Mouse (Mus musculus): ENCODE measurements around the gene Ier2.

Ier2 gene

DNA sequence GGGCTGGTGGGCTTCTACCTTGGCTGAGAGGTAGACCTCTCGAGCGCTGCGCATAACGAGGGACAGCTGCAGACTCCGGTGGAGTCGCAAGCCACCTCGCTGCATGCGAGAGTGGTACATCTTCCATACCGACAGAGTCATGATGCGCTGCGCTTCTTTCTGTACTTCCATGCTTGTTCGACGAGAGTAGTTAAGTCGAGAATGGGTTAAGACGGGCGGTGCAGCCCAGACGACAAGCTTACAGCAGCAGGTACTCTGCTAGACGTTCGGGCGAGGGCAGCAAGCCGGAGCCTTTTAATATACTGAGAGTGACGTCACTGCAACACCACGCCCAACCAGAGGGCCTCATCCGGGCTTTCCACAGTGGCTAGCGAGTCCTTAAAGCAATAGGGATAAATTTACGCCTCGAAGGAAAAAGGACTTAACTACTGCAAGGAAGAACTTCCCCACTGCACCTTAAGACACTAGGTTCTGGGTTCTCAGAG lies at the start of gene Ier2:
Gene Ier2 (minus strand): TSS at position 272 of the 485 bp plus-strand sequence.
- DNase-seq = peak; percentile 93

DNA sequence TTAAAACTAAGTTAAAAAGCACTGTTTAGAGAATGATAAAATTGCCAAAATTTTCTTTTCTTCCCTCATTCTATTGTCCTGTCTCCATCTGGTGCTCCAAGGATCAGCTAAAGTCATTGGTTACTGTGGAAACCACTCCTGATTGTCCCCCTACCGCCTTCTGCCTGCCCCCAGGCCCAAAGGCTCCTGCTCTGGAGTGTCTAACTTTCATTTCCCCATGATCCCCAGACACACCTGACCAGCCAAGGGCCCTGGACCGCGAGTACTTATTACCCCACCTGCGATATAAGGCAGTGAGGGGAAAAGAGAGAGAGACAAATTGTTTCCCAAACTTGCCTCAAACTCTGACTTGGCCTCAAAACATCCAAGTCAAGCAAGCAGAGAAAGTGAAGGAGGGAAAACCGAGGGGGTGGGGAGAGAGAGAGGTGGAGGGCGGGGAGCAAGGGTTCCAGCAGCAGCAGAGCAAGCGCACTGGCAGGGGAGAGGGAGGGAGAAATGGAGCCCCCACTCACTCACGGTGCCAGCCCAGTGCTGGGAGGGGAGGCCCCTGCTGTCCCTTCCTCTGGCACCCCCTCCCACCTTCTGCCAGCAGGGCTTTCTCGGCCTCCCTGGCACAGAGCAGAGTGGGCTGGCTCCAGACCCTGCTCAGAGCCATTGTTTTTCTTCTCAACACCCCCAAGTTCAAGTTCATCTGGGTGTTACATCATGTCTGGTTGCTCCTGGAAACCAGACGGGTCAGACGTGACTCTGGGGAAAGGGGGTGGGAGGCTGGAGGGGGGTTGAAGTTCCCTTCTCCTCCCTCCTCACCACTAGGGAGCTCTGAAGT lies 49.5 kb upstream of the Ier2 start:
- no peak for DNase-seq

DNA sequence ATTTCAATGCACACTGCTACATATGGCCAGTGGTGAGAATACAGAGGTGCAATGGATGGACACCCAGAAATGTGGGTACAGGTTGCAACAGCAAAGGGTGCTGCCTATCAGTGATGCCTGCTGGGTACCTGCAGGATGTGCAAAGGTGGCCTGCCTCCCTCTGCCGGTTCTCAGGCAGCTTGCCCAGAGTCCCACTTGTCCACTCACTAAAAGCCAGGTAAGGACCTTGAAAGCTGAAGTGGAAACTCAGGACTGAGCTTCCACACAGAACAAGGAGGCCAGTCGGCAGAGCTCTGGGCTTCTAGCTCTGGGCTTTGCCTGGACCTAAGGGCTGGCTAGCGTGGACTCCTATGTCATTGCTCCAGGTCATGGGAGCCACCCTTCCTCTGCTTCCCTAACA lies 48.7 kb upstream of the Ier2 start:
- no peak for DNase-seq

DNA sequence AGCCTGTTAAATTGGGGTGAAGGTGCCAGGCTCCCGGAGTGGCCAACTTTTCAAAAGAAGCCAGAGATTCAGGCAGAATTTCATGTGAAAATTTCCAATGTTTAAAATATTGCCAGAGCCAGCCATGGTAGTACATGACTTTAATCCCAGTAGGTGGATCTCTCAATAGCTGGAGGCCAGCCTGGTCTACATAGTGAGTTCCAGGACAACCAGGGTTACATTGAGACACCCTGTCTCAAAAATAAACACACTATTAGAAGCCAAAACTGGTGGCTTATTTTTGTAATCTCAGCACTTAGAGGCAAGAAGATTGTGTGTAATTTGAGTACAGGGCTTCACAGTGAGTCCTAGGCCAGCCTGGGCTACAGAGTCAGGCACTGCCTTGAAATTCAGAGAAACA lies 47.3 kb upstream of the Ier2 start:
- no peak for DNase-seq

DNA sequence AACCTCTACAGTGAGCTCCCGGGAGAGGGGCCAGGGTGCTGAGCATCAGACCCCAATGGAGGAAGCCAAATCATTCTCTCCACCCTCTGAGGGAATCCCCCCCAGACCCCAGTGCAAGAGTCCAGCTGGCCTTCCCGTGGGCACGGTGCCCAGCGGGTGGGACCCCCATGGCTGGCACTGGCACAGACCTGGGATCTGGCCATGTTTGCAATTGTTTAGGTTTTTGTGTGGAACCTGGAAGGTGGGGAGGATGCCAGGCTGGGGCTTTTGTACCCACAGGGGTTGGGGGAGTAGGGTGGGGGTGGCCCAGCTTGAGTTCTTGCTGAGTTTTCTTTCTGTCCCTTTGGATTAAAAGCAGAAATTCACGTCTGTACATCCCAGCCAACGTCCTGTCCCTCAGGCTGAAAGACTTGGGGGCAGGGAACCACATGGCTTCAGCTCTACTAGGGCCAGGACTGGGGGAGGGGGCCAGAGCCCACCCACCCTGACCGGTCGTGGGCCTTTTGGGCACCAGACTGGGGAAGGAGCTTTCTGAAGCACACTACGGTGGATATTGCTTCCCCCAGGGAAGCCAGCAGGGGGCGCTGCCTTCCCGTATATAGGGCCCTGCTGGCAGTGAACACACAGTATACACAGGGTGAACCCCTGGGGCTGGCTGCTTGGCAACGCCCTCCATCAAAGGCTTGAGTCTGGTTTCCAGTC lies 46.3 kb upstream of the Ier2 start:
- peak; percentile 85 for DNase-seq

DNA sequence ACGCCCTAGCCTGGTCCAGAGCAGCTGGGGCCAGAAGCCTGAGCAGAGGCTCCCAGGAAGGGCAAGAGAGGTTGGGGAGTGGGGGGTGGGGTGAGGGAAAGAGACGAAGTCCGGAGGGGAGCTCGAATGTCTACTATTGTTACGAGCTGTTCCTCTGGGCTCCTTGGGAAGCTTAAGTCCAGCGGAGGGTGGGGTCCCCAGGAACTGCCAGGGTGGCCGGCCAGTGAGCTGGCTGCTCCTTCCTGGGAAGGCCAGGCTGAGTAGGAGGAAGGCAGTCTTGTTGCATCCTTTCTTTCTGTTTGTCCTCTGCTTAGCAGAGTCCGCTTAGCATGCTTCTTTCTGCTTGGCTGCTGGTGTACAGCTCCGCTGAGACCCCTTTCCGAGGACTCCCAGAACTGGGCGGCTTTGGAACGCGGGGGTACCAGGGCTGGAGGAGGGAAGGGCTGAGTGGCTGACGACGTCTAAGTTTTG lies 45.5 kb upstream of the Ier2 start:
- DNase-seq = no peak

DNA sequence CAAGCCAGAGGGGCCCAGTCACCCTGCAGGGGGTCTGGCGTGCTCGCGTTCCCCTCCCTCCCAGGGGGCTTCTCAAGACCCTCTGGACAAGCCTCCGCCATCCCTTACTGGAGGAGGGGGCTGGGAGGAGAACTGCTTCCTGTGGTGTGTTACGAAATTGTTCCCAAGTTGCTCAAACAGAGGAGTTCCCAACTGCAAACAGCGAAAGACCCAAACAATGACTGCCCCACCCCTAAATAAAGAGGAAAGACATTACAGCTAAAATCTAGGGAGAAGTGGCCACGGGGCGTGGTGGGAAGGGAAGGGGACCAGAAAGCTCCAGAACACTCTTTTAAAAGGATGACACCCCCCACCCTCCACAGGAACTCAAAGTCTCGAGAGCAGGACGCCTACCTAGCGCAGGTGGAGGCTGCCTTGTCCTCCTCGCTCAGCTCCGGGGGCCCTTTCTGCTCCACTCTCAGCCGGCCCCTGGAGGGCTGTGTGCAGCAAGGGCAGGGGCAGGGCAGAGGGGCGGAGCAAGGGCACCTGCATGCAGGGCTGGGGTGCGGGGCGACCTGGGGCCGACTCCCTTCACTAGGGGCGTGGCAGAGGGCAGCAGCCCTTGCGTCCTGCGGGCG lies 44.7 kb upstream of the Ier2 start:
- peak; percentile 47 for DNase-seq

DNA sequence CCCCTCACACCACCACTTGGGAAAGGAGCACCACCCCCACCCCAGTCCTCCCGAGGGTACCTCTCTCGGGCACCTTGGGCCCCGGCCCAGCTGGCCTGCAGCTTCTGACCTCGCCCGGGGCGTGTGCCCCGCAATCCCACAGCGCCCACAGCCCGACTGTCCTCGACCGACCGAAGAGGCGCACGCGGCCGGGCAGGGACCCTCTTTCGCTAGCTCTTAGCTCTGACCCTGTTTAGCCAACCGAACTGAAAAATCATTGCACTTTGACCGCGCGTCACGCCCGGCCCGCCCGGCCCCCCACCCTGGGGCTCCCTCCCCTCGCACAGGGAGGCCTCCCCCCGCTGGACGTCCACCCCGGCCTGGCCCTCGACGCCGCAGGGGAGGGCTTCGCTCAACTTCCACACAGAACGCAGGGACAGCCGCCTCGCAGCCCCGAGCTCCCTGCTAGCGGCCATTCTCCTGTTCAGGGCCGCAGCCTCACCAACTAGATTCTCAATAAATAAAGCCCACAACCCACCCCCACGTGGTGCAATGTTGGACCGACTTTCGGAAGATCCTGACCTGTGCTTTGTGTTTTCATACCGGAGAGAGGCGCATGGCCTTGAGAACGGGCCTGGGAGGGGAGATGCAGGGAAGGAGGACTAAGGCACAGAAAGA lies 44.1 kb upstream of the Ier2 start:
- no peak for DNase-seq

DNA sequence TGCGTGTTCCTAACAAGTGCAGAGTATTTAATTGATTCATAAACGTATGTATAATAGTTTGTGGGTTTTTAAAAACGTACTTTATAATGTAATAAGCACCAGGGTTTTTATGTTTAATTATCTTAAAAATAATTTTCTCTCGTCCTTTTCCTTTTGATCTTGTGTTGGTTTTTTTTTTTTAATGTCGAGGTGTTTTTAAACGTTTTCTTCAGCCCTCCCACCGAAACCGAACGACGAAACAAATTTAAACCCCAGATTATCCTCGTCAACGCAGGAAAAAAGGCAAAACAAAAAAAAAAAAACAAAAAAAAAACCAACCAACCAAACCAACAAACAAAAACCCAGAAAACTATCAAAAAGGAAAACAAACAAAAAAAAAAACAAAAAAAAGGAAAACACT lies 43.3 kb upstream of the Ier2 start:
- DNase-seq = no peak

DNA sequence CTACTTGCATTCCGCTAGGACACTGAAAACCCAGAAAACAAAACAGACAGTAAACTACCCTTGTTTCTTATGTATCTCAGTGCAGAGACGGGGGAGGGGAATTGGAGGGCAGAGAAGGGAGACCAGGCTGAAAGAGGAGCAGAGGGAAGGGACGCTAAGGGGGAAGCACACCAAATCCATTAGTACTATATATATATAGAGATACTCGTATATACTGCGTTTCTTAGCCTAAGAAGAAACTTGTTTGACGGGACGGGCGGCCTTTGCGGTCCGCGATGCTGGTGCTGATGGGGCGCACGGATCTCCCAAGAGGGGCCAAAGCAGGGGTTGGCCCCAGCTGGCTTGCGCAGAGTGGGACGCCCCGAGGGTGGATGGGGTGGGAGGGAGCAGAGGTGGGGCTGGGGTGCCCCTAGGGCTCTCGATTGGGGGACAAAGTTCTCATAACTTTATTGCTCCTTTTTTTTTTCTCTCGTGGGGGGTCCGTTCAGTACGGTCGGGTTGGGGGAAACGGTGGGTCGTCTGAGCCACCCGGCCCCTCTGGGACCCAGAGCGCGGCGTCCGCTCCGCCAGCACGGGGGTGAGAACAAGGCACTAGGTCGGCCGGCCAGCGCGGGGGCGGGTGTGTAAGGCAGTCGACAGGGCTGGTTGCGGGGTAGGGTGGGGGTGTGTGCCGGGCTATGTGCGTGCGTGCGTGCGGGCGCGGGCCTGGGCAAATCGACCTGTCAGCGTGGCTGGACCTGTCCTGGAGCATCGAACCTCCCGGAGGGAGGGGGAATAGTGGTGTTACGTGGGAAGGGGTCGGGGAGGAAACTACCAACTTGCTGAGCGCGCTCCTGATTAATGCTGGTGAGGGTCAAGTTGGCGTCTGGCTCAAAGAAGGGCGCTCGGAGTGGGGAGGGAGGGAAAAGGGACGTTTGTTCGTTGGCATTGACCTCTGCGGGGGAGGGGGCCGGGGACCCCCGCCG lies 42.5 kb upstream of the Ier2 start:
- no peak for DNase-seq

DNA sequence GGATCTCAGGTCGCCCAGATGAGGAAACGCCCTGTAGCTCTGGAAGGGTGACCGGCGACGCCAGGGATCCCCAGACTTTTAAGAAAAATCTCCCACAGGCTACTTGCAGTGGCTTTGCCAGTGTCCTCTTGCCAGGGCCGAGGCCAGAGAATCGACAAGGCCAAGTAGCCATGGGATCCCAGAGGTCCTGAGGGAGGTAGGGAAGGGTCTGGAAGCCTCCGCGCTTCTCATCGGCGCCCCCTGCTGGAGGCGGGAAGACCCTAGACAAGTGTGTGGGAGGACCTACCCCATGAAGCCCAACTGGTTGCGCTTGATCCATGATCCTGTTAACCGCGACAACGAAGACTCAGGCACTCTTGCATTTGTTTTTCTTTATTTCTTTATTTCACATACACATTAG lies 41.7 kb upstream of the Ier2 start:
- peak; percentile 88 for DNase-seq

DNA sequence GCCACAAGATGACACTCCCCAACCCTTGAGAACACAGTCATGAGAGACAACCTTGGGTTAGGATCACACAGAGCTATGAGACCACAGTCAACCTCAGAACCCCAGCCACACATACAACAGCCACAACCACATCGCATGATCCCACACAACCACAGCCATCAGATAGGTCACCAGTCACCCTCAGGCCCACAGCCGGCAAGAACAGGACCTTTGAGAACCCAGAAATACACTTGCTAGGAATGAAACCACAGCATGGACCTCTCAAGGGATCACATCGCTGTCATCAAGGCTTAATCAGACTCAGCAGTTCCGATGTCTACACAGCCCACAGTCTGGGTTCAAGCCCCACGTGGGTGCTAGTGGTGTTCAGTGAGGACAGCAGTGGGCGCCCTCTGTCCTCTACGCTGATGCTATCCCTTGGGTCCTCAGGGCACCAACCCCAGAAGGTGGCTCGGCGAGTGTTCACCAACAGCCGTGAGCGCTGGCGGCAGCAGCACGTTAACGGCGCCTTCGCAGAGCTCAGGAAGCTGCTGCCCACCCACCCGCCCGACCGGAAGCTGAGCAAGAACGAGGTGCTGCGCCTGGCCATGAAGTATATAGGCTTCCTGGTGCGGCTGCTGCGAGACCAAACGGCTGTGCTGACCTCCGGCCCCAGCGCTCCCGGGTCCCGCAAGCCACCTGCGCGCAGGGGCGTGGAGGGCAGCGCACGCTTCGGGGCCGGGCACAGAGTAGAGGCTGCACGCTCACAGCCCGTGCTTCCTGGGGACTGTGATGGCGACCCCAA lies 41.0 kb upstream of the Ier2 start:
- peak; percentile 61 for DNase-seq

DNA sequence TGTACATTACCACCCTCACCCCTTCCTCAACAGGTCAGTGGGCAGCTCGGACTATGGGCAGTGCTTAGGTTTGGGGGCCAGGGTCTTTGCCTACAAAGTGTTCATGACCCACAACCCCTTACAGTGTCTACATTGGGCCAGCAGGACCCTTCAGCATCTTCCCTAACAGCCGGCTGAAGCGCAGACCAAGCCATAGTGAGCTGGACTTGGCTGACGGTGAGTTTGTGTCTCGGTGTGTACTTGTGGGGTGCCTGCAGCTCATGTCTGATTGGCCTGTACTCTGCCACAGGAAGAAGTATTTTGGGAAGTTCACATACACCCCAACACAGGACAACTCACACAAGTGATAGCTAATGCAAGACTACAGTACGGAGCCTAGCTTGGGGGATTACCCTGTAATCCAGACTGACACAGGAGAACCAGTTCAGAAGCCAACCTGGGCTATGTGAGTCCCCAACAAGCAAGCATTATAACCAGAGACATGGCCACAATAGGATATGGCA lies 40.4 kb upstream of the Ier2 start:
- DNase-seq = no peak

DNA sequence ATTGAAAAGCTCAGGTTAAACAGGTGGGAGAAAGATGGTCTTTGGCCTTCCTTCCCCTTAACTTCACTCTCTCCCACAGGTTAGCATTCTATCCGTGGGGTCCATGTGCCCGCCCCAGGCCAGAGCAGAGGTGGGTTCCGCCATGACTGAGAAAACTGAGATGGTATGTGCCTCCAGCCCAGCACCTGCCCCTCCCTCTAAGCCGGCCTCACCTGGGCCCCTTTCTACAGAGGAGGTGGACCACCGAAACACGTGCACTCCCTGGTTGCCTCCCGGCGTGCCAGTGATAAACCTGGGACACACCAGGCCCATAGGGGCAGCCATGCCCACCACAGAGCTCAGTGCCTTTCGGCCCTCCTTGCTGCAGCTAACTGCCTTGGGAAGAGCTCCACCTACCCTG lies 39.9 kb upstream of the Ier2 start:
- no peak for DNase-seq

DNA sequence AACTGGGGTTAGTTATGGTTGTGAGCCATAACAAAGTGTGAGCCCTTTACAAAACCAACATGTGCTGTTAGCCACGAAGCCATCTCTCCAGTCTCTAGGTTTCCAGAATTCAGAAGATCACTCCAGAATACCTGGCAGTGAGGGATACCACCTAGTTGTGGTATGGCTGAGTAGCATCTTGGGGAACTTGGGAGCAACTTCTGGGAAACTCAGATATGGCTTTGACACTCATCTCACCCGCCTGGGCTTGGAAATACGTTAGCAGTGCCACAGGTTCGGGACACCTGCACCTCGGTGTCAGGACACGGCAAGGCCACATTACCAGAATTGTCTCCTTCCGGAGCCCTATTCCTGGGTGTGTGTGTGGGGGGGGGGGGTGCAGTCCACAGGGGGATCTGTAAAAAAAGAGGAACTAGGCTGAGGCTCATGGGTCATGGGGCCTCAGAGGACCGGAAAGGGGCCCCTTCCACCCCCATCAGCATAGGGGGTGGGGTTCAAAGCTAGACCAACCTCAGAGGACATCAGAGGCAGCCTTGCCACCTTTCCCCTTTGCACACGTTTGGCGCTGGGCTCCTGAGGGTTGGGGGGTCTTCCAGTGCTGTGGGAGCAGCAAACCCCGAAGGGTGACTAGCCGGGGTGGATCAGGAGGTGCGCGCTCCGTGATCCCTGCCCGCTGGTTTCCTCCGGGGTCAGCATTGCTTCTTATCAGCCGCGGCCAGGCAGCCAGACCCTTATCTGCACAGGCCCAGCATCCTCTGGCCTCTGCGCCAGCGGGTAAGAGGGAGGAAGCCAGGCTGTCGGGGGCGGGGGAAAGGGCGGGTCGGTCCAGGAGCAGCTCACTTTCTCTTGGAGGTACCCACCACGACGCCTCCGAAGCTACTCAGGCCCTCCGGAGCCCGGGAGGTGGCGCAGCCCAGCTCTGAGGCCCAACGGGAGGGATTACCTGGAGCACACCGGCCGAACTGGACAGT lies 38.6 kb upstream of the Ier2 start, which contains the start of gene Lyl1:
Gene Lyl1 (plus strand): TSS at position 517 of the 971 bp plus-strand sequence.
- DNase-seq = peak; percentile 44

DNA sequence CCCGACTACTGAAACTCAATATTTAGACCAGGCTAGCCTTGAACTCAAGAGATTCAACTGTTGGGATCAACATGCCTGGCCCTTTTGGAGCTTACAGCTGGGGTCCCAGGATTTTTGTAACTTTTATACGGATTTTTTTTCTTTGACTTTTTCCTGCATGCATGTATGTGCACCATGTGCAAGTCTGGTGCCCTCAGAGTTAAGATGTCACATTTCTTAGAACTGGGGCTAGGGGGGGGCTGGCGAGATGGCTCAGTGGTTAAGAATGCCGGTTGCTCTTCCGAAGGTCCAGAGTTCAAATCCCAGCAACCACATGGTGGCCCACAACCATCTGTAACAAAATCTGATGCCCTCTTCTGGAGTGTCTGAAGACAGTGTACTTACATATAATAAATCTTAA lies 37.9 kb upstream of the Ier2 start:
- DNase-seq = peak; percentile 28

DNA sequence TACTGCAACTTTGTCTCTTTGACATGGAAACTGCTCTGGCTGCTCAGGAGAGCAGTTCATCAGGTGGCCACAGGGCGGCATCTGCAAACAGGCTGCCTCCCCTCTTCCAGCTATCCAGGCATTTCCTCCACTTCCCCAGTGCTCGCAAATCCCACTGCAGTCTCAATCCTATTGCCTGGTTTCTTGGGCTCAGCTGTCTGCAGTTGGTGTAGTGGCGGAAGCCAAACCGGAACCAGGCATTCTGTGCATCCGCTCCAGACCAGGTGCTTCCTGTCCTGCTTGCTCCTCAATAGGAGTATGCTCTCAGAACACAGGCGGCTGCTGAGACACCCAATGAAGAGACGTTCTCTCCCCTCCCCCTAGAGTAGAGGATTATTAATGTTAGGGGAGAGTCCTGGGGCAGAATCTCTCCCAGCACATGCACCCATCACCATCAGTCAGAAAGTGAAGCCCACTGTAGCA lies 37.2 kb upstream of the Ier2 start:
- DNase-seq = peak; percentile 73

DNA sequence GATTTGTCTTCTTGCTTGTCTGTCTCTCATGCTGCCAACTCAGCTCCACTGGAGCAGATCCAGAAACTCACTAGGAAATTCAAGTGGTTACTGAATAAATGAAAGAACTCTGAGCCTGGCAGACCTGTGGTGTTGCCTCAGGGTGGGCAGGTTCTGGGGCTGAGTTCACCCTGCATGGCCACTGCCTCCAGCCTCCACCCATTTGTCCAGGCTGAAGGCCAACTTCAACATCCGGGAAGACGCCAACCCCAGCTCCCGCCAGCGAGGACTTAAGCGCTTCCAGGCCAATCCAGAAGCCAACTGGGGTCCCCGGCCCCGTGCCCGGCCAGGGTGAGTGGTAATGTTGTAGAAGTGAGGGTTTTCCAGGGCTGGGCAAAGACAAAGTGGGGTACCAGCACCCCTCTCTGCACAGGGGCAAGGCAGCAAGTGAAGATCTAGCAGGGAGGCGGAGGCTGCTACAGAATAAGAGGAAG lies 36.3 kb upstream of the Ier2 start:
- no peak for DNase-seq

DNA sequence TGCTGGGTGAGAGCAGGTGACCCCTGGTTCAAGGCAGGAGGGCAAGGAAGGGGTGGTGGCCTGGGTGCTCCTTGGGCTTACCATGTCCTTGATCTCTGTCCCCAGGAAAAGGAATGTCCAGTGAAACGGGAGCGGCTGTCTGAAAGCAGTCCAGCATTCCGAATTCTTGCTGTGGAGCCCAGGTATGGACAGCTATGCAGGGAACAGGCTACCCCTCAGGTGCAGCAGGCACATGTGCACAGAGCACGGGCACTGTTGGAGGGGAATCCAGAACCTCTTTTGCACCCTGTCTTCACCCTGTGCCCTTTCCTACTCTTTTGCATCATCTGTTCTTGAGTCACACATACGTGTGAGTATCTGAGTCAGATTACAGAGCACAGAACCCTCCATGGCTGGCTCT lies 35.6 kb upstream of the Ier2 start:
- DNase-seq = no peak
